Mouse (Mus musculus): Measurements from ENCODE around the gene Mrpl41.

Mrpl41 gene

GRCm38 (mm10) chr2:24935057-24935796 lies 39.7 kb downstream of the Mrpl41 start, which contains the start of gene Arrdc1:
Gene Arrdc1 (minus strand): TSS chr2:24935252.
- peak; percentile 98 for DNase-seq (ENCODE audit: low spot score)

DNA sequence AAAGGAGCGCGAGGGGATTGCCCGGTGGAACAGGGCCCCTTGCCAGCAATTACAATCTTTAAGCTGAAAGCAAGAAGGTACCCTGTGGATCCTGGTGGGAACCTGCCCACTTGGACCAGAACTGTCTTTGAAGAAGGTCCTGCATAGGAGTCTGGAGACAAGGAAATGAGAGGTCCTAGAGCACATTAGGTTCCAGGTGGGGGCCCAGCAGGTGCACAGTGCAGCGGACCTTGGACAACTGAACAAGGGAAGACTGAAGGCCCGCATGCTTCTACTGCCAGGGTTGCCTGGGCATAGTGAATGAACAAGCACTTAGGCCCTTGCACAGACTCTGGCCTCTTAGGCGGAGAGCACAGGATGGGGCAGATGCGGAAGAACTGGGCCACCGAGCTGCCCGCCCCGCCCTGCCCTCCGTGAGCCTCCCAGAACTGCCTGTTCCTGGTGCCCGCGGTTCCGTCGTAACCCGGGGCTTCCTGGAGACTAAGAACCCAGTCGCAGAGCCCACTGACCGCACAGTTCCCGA lies 40.4 kb downstream of the Mrpl41 start:
- DNase-seq (ENCODE audit: low spot score), result no peak

GRCm38 (mm10) chr2:24929593-24929992 lies 45.3 kb downstream of the Mrpl41 start:
- DNase-seq (ENCODE audit: low spot score), result no peak

GRCm38 (mm10) chr2:24929119-24929518 lies 45.8 kb downstream of the Mrpl41 start:
- no peak for DNase-seq (ENCODE audit: low spot score)

DNA sequence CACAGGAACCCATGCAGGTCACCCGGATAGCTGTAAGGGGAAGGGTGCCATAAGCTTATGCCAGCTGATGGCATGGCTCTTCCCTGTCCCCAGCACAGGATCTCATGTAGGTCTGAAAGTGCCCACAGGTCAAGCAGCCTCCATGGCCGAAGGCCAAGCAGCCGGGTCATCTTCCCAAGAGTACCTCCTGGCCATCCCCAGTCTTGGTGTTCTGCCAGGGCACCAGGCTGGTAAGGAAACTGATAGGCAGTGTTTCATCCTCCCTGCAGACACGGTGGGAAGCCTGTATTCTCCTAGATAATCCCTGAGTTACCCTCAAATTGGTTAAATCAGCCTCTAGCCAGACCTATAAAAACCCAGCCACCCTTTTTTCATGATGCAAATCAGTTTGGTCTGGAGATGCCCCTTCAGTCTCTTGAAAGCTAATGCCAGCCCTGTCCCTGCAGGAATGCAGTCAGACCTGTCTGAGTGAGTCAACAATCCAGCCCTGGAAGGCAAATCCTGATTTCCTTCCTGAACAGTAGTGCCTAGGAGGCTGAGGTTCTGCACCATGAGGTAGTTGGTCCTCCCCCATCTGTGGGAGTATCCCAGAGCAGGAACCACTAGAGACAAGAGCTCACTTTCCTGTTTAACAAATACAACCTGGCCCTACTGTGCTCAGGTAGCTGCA lies 47.0 kb downstream of the Mrpl41 start:
- no peak for DNase-seq (ENCODE audit: low spot score)

GRCm38 (mm10) chr2:24926965-24927358 lies 47.9 kb downstream of the Mrpl41 start:
- DNase-seq (ENCODE audit: low spot score), result no peak

GRCm38 (mm10) chr2:24926345-24926964 lies 48.4 kb downstream of the Mrpl41 start:
- DNase-seq (ENCODE audit: low spot score), result no peak

- DNase-seq (ENCODE audit: low spot score), result no peak
Observed at GRCm38 (mm10) chr2:24925284-24925683, 49.6 kb downstream of the Mrpl41 start.

Data from retina, embryonic 14.5 days (tissue).